11 mouse cellular contexts compared by ENCODE assay signal in the genomic region with DNA sequence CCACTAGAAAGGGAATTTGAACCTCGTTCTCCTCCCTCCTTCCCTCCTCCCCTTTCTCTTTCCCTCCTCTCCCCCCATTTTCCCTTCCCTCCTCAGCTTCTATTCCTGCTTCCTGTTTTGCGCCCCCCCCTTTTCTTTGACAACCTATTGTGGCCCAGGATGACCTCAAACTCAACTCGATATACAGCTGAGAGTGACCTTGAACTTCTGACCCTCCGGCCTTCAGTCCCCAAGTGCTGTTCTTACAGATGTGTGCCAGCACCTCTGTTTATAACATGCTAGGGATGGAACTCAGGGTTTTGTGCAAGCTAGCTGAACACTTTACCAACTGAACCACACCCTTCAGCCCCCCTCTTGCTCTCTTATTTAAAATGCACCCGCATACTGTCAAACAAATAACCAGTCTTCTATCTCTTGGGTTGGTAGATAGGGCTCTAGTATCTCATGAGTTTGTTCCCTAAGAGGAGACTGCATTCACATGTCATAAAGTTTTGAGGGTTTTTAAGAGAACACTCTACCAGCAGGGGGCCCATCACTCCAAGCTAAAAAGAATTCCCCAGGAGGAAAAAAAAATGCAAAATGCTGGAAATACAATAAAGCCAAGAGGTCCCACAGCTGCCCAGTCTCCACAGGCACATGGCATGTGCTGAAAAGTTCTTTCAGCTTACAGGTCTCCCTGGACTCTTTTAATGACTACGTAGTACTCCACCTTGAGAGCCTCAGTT. TPM values are rescaled to one million over a fixed set of nuclear protein-coding genes. Genes with fewer than 3 reads are reported as not detected.
DNase-seq lines count a peak whose midpoint lies in the region; ATAC-seq and TF ChIP-seq lines count a peak whose summit lies in the region.
"Had no signal": no experiment of that assay in that cellular context is flagged by ENCODE, and none has a peak within 500 bp of the region (broad histone marks: within the 10 kb centered on the region; RNA-seq: fewer than 3 reads in every experiment).

No protein-coding gene starts in this region.

- ATAC-seq in Patski, result no peak
- no peak for ATAC-seq in hindbrain, embryonic 13.5 days (ENCODE audit: low FRiP score)

- no peak overlapping the region for H3K27ac ChIP-seq in hindbrain, embryonic 13.5 days
- H3K27ac ChIP-seq: limb, embryonic 15.5 days had no signal

- peak; percentile 56 for TF ChIP-seq CTCF in Patski (IDR thresholded peaks at IDR 0.05)

- in situ Hi-C loops in Patski (cut with MboI; ENCODE audit: low pct_unique_long_range_greater_than_20kb), result no loop called here

- no peaks in the 10 kb centered on the region for H3K27me3 ChIP-seq in Patski
- H3K27me3 ChIP-seq in hindbrain, embryonic 13.5 days, result no peaks in the 10 kb centered on the region
- H3K27me3 ChIP-seq: limb, embryonic 15.5 days had no signal

- CTCF ChIA-PET in Patski (lab: Charles Lee), result interaction anchor here (0.8 to 1.8 kb wide), 4 partner anchors 23 to 244 kb away, joined by 3 to 4 read pairs (median 3); no protein-coding TSS in a partner anchor

- no peaks in the 10 kb centered on the region for H3K36me3 ChIP-seq in hindbrain, embryonic 13.5 days
- H3K36me3 ChIP-seq: limb, embryonic 15.5 days had no signal

- WGBS in hindbrain, embryonic 13.5 days, result 87% methylated on average over 6 of the region's 6 CpGs

- DNase-seq in embryo, embryonic 10 days (ENCODE audit: low spot score), result peak; percentile 23
- DNase-seq in embryo, embryonic 9.5 days (ENCODE audit: extremely low spot score), result no peak
- peak; percentile 38 to 47 for DNase-seq in left cerebral cortex, adult 18-20 months (ENCODE audit: low spot score in 2 of 2)
- no peak for DNase-seq in left cerebral cortex, adult 8-10 months (ENCODE audit: low spot score in 2 of 2)
- DNase-seq in Patski (ENCODE audit: low read depth, low spot score), result no peak
- peak; percentile 68 for DNase-seq in kidney, postnatal 14 days
- no peak for DNase-seq in natural killer cell, adult 2 months (ENCODE audit: low spot score in 2 of 2)
- DNase-seq: cerebellum, adult 11 months had no signal

- no peak overlapping the region for H3K9ac ChIP-seq in hindbrain, embryonic 13.5 days
- H3K9ac ChIP-seq: limb, embryonic 15.5 days had no signal

- no peaks in the 10 kb centered on the region for H3K9me3 ChIP-seq in hindbrain, embryonic 13.5 days
- H3K9me3 ChIP-seq: limb, embryonic 15.5 days had no signal

- H3K4me1 ChIP-seq in hindbrain, embryonic 13.5 days (replicated peaks), result no peaks in the 10 kb centered on the region

- H3K4me3 ChIP-seq in hindbrain, embryonic 13.5 days, result no peak overlapping the region
- H3K4me3 ChIP-seq: limb, embryonic 15.5 days had no signal

- POLR2A ChIA-PET in Patski (lab: Charles Lee), result no interaction called here

- H3K4me2 ChIP-seq in hindbrain, embryonic 13.5 days, result no peak overlapping the region
- H3K4me2 ChIP-seq: limb, embryonic 15.5 days had no signal

RNA-seq across cellular contexts. Expression of a gene that starts 20.8 kb away (rescaled TPM):
- under 1 TPM in 1 of 2 experiments, not detected in 1; 0.26 TPM for total RNA-seq in left cerebral cortex, adult 18-20 months (2021)
- 1 to 10 TPM in 1 of 4 experiments, not detected in 3; 1.1 TPM for total RNA-seq in left cerebral cortex, adult 8-10 months (2022)
- 0.17 TPM for polyA plus RNA-seq in Patski (2021)
- polyA plus RNA-seq in hindbrain, embryonic 13.5 days (2015; fragmentation: Nextera tagmentation; extraction: Ambion mirVana), result 0.76 and 0.77 TPM in 2 replicates
- total RNA-seq: gastrocnemius, adult 8-10 months had no signal

Comparison
In these comparisons a context has a peak if more than half of its experiments do, and no peak if none do; other contexts are left out.
1. DNase-seq: peak in embryo, embryonic 10 days (single experiment), left cerebral cortex, adult 18-20 months (2 of 2) and kidney, postnatal 14 days (single experiment); none in embryo, embryonic 9.5 days (single experiment), left cerebral cortex, adult 8-10 months (0 of 2), Patski (single experiment) and natural killer cell, adult 2 months (0 of 2).